Mouse (Mus musculus): ENCODE measurements around the gene Smim14. TPM values are rescaled to one million over a fixed set of nuclear protein-coding genes. Genes with fewer than 3 reads are reported as not detected.
"Not testable (repeated sequence)": the region's sequence is repeated elsewhere in the genome, so short reads cannot be mapped to it uniquely, and the experiment has no call there.

Smim14 gene
- polyA plus RNA-seq, 1 experiment from 2014 or later = 249 TPM

- H3K4me3 ChIP-seq (ENCODE audit: low read depth, low read length) = no peak overlapping the region
- 0 out of 2 replicates have a peak, but pooled peaks have one; percentile 5 for ATAC-seq
- no peak for DNase-seq (ENCODE audit: low spot score)
- peak overlapping the region; percentile 59; the same call in 1 of the 2 replicates for H3K27ac ChIP-seq (ENCODE audit: low read length)
- H3K4me1 ChIP-seq (ENCODE audit: insufficient read depth, low read depth, low read length) = no peaks in the 10 kb centered on the region
- H3K27me3 ChIP-seq (replicated peaks; ENCODE audit: insufficient read depth, low read length) = no peaks in the 10 kb centered on the region
- H3K9me3 ChIP-seq (ENCODE audit: low read length) = no peaks in the 10 kb centered on the region
- TF ChIP-seq EP300 (IDR thresholded peaks at IDR 0.05) = no peak
- no peak for TF ChIP-seq CTCF (IDR thresholded peaks at IDR 0.05)
- WGBS = 27% methylated on average over 4 of the region's 4 CpGs
- H3K9ac ChIP-seq (replicated peaks; ENCODE audit: low read depth) = no peak overlapping the region
- no peaks in the 10 kb centered on the region for H3K36me3 ChIP-seq (ENCODE audit: insufficient read depth, low read length)
- no peak overlapping the region for H3K4me2 ChIP-seq (replicated peaks; ENCODE audit: low read depth, low read length)
Observed at GRCm38 (mm10) chr5:65480511-65480910, 56.5 kb downstream of the Smim14 start.

- DNase-seq (ENCODE audit: low spot score) (peak; percentile 56), ATAC-seq (peak; percentile 72)
- H3K4me3 ChIP-seq (ENCODE audit: low read depth, low read length) = no peak overlapping the region
- no peaks in the 10 kb centered on the region for H3K27me3 ChIP-seq (replicated peaks; ENCODE audit: insufficient read depth, low read length)
- 65% methylated on average over 9 of the region's 9 CpGs for WGBS
- H3K4me2 ChIP-seq (replicated peaks; ENCODE audit: low read depth, low read length) = no peak overlapping the region
- no peaks in the 10 kb centered on the region for H3K36me3 ChIP-seq (ENCODE audit: insufficient read depth, low read length)
- no peak for TF ChIP-seq EP300 (IDR thresholded peaks at IDR 0.05)
- no peak for TF ChIP-seq CTCF (IDR thresholded peaks at IDR 0.05)
- H3K4me1 ChIP-seq (ENCODE audit: insufficient read depth, low read depth, low read length) = no peaks in the 10 kb centered on the region
- H3K9me3 ChIP-seq (ENCODE audit: low read length) = no peaks in the 10 kb centered on the region
- no peak overlapping the region for H3K9ac ChIP-seq (replicated peaks; ENCODE audit: low read depth)
- peak overlapping the region; percentile 59 for H3K27ac ChIP-seq (ENCODE audit: low read length)
Observed at GRCm38 (mm10) chr5:65479681-65480445, 57.1 kb downstream of the Smim14 start.

GRCm38 (mm10) chr5:65478224-65478623 is 58.8 kb downstream of the Smim14 start:
- TF ChIP-seq EP300 (IDR thresholded peaks at IDR 0.05) = no peak
- TF ChIP-seq CTCF (IDR thresholded peaks at IDR 0.05) = peak; percentile 56
- WGBS = 67% methylated on average over 4 of the region's 4 CpGs

GRCm38 (mm10) chr5:65476739-65477138 is 60.2 kb downstream of the Smim14 start:
- H3K27ac ChIP-seq (ENCODE audit: low read length); H3K9me3 ChIP-seq (ENCODE audit: low read length); H3K9ac ChIP-seq (replicated peaks; ENCODE audit: low read depth); H3K4me1 ChIP-seq (ENCODE audit: insufficient read depth, low read depth, low read length); H3K4me2 ChIP-seq (replicated peaks; ENCODE audit: low read depth, low read length); ATAC-seq; H3K4me3 ChIP-seq (ENCODE audit: low read depth, low read length); DNase-seq (ENCODE audit: low spot score); H3K36me3 ChIP-seq (ENCODE audit: insufficient read depth, low read length); H3K27me3 ChIP-seq (replicated peaks; ENCODE audit: insufficient read depth, low read length): not testable (repeated sequence)
- WGBS = 94% methylated on average over 4 of the region's 4 CpGs

More at GRCm38 (mm10) chr5:65478224-65478623, 58.8 kb downstream of the Smim14 start:
- Histone ChIP-seq H3K9me3 (ENCODE audit: low read length) (no peaks in the 10 kb centered on the region), H3K27me3 (replicated peaks; ENCODE audit: insufficient read depth, low read length) (no peaks in the 10 kb centered on the region), H3K36me3 (ENCODE audit: insufficient read depth, low read length) (no peaks in the 10 kb centered on the region), H3K4me3 (ENCODE audit: low read depth, low read length) (no peak overlapping the region), H3K9ac (replicated peaks; ENCODE audit: low read depth) (no peak overlapping the region), H3K4me2 (replicated peaks; ENCODE audit: low read depth, low read length) (no peak overlapping the region), H3K27ac (ENCODE audit: low read length) (no peak overlapping the region), H3K4me1 (ENCODE audit: insufficient read depth, low read depth, low read length) (no peaks in the 10 kb centered on the region)
- peak; percentile 47 for DNase-seq (ENCODE audit: low spot score)
- ATAC-seq = no peak

GRCm38 (mm10) chr5:65475806-65476205 is 61.2 kb downstream of the Smim14 start:
- 60% methylated on average over 2 of the region's 2 CpGs for WGBS
- H3K27ac ChIP-seq (ENCODE audit: low read length) = no peak overlapping the region
- H3K27me3 ChIP-seq (replicated peaks; ENCODE audit: insufficient read depth, low read length) = no peaks in the 10 kb centered on the region
- H3K9ac ChIP-seq (replicated peaks; ENCODE audit: low read depth) = no peak overlapping the region
- ATAC-seq (no peak), DNase-seq (ENCODE audit: low spot score) (no peak)
- no peaks in the 10 kb centered on the region for H3K9me3 ChIP-seq (ENCODE audit: low read length)
- H3K4me3 ChIP-seq (ENCODE audit: low read depth, low read length) = no peak overlapping the region
- no peak overlapping the region for H3K4me2 ChIP-seq (replicated peaks; ENCODE audit: low read depth, low read length)
- H3K4me1 ChIP-seq (ENCODE audit: insufficient read depth, low read depth, low read length) = no peaks in the 10 kb centered on the region
- TF ChIP-seq EP300 (IDR thresholded peaks at IDR 0.05) (no peak), CTCF (IDR thresholded peaks at IDR 0.05) (no peak)
- no peaks in the 10 kb centered on the region for H3K36me3 ChIP-seq (ENCODE audit: insufficient read depth, low read length)

GRCm38 (mm10) chr5:65469766-65470165 is 67.2 kb downstream of the Smim14 start:
- ATAC-seq = 0 out of 2 replicates have a peak, but pooled peaks have one; percentile 32
- no peaks in the 10 kb centered on the region for H3K9me3 ChIP-seq (ENCODE audit: low read length)
- WGBS = 70% methylated on average over 6 of the region's 6 CpGs

More at GRCm38 (mm10) chr5:65469766-65470165, 67.2 kb downstream of the Smim14 start:
- Histone ChIP-seq H3K36me3 (ENCODE audit: insufficient read depth, low read length) (peaks cover 21% of the 10 kb centered on the region), H3K4me1 (ENCODE audit: insufficient read depth, low read depth, low read length) (no peaks in the 10 kb centered on the region), H3K4me2 (replicated peaks; ENCODE audit: low read depth, low read length) (no peak overlapping the region), H3K9ac (replicated peaks; ENCODE audit: low read depth) (no peak overlapping the region), H3K4me3 (ENCODE audit: low read depth, low read length) (no peak overlapping the region), H3K27me3 (replicated peaks; ENCODE audit: insufficient read depth, low read length) (no peaks in the 10 kb centered on the region), H3K27ac (ENCODE audit: low read length) (no peak overlapping the region)
- peak; percentile 34 for DNase-seq (ENCODE audit: low spot score)
- no peak for TF ChIP-seq EP300 (IDR thresholded peaks at IDR 0.05)
- no peak for TF ChIP-seq CTCF (IDR thresholded peaks at IDR 0.05)
